Comparison of ENCODE assay signal across 8 mouse cellular contexts in genomic region chr17:72857677-72858633, GRCm38 (mm10). TPM values are rescaled to one million over a fixed set of nuclear protein-coding genes. Genes with fewer than 3 reads are reported as not detected.
DNase-seq lines count a peak whose midpoint lies in the region; ATAC-seq lines count a peak whose summit lies in the region.

No protein-coding gene starts in this region.

- no peak overlapping the region for H3K9ac ChIP-seq in liver, embryonic 12.5 days
- H3K9ac ChIP-seq in midbrain, embryonic 16.5 days (ENCODE audit: low read depth, low read length) = no peak overlapping the region

- H3K27ac ChIP-seq in liver, embryonic 12.5 days = no peak overlapping the region
- no peak overlapping the region for H3K27ac ChIP-seq in limb, embryonic 10.5 days
- H3K27ac ChIP-seq in midbrain, embryonic 16.5 days (ENCODE audit: low read length) = no peak overlapping the region

- no peak overlapping the region for H3K4me2 ChIP-seq in liver, embryonic 12.5 days
- no peak overlapping the region for H3K4me2 ChIP-seq in midbrain, embryonic 16.5 days (ENCODE audit: low read length)

- H3K27me3 ChIP-seq in liver, embryonic 12.5 days (replicated peaks) = no peaks in the 10 kb centered on the region
- no peaks in the 10 kb centered on the region for H3K27me3 ChIP-seq in limb, embryonic 10.5 days (ENCODE audit: low read depth, poor library complexity, severe bottlenecking)
- no peaks in the 10 kb centered on the region for H3K27me3 ChIP-seq in midbrain, embryonic 16.5 days (ENCODE audit: control insufficient read depth, insufficient read depth, low read depth, low read length)

- WGBS in liver, embryonic 12.5 days (ENCODE audit: insufficient replicate concordance) = 44% methylated on average over 13 of the region's 13 CpGs
- WGBS in limb, embryonic 10.5 days = 62% methylated on average over 13 of the region's 13 CpGs
- 60% methylated on average over 13 of the region's 13 CpGs for WGBS in midbrain, embryonic 16.5 days

- no peaks in the 10 kb centered on the region for H3K4me1 ChIP-seq in liver, embryonic 12.5 days
- H3K4me1 ChIP-seq in limb, embryonic 10.5 days = 0 out of 2 replicates have a peak, but pooled peaks cover 2% of the 10 kb centered on the region
- no peaks in the 10 kb centered on the region for H3K4me1 ChIP-seq in midbrain, embryonic 16.5 days (ENCODE audit: control insufficient read depth, insufficient read depth, low read length)

- peak; percentile 39 for DNase-seq in liver
- peak; percentile 81 to 86 for DNase-seq in cerebellum, postnatal 14 days
- peak; percentile 68 to 74 for DNase-seq in frontal cortex, postnatal 36 days (ENCODE audit: low spot score in 2 of 2)
- DNase-seq in kidney, adult 18-20 months = peak; percentile 60
- DNase-seq in limb, embryonic 10.5 days (ENCODE audit: low spot score) = peak; percentile 62
- peak; percentile 16 to 59 for DNase-seq in spleen, postnatal 14 days (ENCODE audit: low spot score in 2 of 2)

- H3K4me3 ChIP-seq in liver, embryonic 12.5 days = no peak overlapping the region
- H3K4me3 ChIP-seq in limb, embryonic 10.5 days = no peak overlapping the region
- H3K4me3 ChIP-seq in midbrain, embryonic 16.5 days (ENCODE audit: low read depth, low read length) = no peak overlapping the region

- H3K36me3 ChIP-seq in liver, embryonic 12.5 days = no peaks in the 10 kb centered on the region
- no peaks in the 10 kb centered on the region for H3K36me3 ChIP-seq in limb, embryonic 10.5 days
- H3K36me3 ChIP-seq in midbrain, embryonic 16.5 days (ENCODE audit: control insufficient read depth, insufficient read depth, low read length) = no peaks in the 10 kb centered on the region

- no peak for ATAC-seq in liver, embryonic 12.5 days
- ATAC-seq in midbrain, embryonic 16.5 days = peak; percentile 84

- H3K9me3 ChIP-seq in liver, embryonic 12.5 days (replicated peaks) = no peaks in the 10 kb centered on the region
- H3K9me3 ChIP-seq in limb, embryonic 10.5 days (replicated peaks) = no peaks in the 10 kb centered on the region
- H3K9me3 ChIP-seq in midbrain, embryonic 16.5 days (replicated peaks; ENCODE audit: control insufficient read depth, low read length, poor library complexity, severe bottlenecking) = no peaks in the 10 kb centered on the region

RNA-seq across cellular contexts. Expression of gene Ypel5, which starts 21.7 kb away (rescaled TPM):
- 69.6 and 73.8 TPM in 2 replicates for polyA plus RNA-seq in liver, embryonic 12.5 days (2016; fragmentation: Nextera tagmentation; extraction: Ambion mirVana)
- 15.2 and 26.7 TPM in 2 replicates for polyA plus RNA-seq in limb, embryonic 10.5 days (2016; fragmentation: Nextera tagmentation; extraction: Ambion mirVana)
- polyA plus RNA-seq in midbrain, embryonic 16.5 days (2015; fragmentation: Nextera tagmentation; extraction: Ambion mirVana) = 114 and 116 TPM in 2 replicates
